Mouse (Mus musculus) inflammation-experienced regulatory T-cells, adult 16 weeks (primary cell): ENCODE results near the gene 4933416C03Rik. TPM values are rescaled to one million over a fixed set of nuclear protein-coding genes. Genes with fewer than 3 reads are reported as not detected.

Source experiments
- polyA plus RNA-seq: library from polyadenylated mRNA; unstranded; fragments of 100-300 nt; shearing (Covaris generic); gene quantifications from one replicate; pipeline ENCODE4 v1.2.1, GENCODE M21; 2017

4933416C03Rik gene
- not detected for polyA plus RNA-seq

GRCm38 (mm10) chr10:116113867-116114474, at the start of gene 4933416C03Rik:
TSS of gene 4933416C03Rik (minus strand) at chr10:116113917.

Other genes starting within 250 kb of the 4933416C03Rik start
- not detected for gene Ptprr, start 95.7 kb downstream of the 4933416C03Rik start, polyA plus RNA-seq
- 0.04 TPM for gene Ptprb, start 161.6 kb upstream of the 4933416C03Rik start, polyA plus RNA-seq